Mouse (Mus musculus) embryo, embryonic 9.5 days (tissue): ENCODE data around the gene Hsd3b5.
"Not testable (repeated sequence)": the region's sequence is repeated elsewhere in the genome, so short reads cannot be mapped to it uniquely, and the experiment has no call there.

ENCODE experiments used
- DNase-seq: peaks from one replicate; pipeline ENCODE4 v3.0.0-alpha.2; 2017; ENCODE audit errors: extremely low spot score

Gene Hsd3b5

DNA sequence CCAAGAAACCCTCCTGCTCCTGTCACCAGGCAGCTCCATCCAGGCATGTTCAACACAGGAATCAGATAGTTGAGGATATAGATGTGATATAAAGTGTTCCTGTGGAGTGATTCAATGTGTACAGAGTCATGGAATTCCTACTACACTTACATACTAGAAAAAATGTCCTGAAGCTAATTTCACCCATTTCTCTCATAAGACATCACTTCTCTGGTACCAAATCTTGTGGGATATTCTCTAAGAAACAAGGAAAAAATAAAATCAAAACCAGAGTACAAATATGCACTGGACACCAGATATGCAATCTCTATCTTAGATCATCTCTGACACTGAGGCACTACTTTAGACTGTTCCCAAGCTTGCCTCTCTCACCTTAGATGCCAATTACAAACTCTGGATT, at the start of gene Hsd3b5:
Gene Hsd3b5, minus strand, starts transcription at position 101 of the 400 bp plus-strand sequence.
- DNase-seq, result no peak

DNA sequence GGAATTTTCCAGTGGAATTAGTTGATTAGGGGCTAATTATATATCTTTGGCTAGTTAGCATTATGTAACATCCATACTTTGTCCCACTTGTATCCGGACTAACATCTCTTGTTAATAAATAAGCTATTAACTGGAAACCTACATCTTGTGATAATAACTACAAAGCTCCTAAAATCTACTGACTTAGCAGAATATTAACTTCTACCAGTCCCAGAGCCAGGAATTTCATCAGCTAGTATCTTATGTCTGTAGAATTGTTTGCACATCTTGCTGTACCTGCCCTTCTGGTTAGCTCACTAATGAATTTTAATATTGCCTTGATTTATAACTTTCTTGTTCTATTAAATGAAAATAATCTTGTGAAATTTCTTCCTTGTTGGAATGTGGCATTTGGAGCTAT, 5.1 kb upstream of the Hsd3b5 start:
- no peak for DNase-seq

DNA sequence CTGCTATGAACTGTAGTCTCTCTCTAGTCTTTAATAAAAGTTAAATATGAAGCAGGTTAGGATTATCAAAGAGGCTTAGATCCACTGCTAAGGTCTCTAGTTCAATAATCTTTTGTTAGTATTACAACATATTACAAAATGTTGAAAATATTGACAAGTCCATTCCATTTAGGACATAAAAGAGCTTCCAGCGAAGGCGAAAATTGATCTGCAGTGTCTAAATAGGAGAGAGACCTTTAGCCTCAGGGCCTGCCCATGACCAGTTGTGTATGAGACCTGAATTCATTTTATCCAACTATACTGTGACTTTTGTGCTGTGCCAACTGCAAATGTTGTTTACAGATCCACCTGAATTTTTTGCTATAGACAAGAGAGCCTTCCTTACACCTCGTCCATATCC, 419 bp downstream of the Hsd3b5 start:
- no peak for DNase-seq

DNA sequence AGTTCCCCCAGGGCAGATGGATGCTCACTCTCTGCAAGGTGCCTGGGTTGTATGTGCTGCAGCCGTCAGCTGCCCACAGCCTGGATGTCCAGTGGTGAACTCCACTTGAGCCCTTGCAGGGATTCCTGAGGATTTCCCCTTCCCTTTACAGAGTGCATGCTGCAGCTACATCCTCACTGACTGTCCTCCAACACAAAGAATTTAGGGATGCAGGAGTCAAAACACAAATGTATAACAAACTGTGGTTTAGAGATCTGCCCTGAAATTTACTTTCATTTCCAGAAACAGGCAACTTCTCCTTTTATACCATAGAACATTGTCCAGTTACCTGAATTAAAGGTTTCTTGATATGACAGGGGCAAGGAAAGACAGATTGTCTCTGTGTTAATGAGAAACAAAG, 13.3 kb downstream of the Hsd3b5 start:
- DNase-seq, result not testable (repeated sequence)

DNA sequence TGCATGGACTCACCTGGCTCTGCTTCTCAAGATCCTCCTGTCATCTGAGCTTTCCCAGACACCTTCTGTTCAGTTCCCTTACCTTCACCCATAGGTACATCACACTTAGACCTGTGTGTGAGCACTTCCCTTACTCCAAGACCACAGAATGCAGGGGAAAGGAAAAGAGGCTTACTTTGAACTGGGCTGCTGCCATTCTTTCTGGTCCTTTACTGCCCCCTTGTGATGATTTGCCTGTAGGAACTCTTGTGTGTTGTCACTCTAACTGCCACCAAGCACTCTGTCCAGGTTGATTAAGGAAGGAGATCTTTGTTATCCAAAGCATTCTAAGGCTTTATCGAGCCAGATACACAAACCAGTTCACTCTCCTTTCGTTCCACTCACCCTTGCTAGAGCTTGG, 13.8 kb downstream of the Hsd3b5 start:
- not testable (repeated sequence) for DNase-seq

DNA sequence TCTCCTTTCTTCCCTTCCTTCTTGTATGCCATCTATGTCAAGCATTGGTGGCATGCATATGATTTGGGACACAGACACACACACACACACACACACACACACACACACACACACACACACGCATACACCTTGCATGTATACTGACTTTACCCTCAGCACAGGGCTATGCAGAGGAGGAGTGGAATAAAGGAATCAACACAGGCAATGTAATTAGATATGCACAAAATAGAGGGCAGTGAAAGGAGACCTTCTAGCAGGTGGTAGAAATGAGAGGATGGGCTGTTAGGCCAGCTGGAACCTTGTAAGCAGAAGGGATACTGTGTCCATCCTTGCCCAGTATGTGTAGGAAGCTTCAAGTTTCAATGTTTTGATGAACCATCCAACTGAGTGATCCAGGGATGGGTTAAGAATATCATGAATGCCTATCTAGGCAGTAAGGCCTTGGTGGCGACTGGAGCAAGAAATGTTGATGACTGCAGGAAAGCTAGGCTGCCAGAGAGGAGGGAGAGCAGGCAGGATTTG, 15.6 kb downstream of the Hsd3b5 start:
- not testable (repeated sequence) for DNase-seq

DNA sequence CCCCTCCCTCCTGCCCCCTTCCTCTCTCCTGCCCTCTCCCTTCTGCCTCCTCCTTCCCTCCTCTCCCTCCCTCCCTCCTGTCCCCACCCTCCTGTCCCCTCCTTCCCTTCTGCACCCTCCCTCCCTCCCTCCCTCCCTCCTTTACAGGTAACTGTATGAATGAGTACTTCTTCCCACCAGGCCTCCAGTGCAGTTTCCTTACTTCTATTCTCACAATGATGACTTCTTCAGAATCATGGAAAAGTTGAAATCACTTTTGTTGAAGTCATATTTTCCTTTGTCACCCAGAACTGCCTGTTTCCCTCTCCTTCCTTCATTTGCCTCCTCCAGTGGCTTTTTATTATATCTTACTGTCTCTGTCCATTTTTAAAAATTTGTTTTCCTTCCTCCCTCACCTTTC, 16.1 kb downstream of the Hsd3b5 start:
- DNase-seq, result no peak

DNA sequence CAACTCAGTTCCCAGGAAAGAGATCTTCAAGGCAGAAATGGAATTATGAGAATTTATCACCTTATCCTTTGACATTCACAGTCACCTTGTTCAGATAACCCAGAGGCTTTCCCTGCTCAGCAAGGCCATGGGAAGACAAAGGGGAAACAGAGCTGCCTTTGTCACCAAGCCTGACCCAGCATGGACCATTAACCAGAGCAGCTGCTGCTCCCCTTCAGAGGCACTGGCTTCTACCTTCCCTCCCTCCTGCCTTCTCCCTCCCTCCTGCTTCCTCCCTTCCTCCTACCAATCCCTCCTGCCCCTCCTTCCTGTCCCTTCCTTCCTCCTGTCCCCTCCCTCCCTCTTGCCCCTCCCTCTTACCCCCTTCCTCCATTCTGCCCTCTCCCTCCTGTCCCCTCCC, 16.5 kb downstream of the Hsd3b5 start:
- not testable (repeated sequence) for DNase-seq

DNA sequence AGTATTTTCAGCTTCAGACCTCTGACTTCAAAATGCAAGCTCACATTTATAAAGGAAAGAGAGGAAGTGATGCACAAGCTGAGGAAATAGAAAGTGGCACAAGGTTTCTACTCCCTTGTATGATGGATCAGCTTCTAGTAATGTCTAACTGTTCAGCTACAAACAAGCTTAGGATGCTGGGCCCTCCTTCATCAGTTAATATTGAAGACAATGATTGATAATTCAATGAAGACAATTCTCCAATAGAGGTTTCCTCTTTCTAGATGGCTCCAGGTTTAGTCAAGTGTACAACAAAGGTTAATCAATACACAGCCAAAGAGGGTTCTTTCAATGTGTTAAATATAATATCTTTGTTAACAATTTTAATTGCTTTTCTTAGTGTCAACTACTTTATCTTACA, 41.3 kb downstream of the Hsd3b5 start, which contains the start of gene Gm10681:
Gene Gm10681, minus strand, starts transcription at position 101 of the 400 bp plus-strand sequence.
- no peak for DNase-seq

DNA sequence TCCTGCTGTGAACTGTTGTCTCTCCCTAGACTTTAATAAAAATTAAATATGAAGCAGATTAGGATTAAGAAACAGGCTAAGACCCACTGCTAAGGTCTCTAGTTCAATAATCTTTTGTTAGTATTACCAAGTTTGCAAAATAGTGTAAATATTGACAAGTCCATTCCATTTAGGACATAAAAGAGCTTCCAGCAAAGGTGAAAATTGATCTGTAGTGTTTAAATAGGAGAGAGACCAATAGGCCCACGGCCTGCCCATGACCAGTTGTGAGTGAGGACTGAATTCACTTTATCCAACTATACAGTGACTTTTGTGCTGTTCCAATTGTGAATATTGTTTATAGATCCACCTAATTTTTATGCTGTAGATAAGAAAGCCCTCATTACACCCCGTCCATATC, 42.3 kb downstream of the Hsd3b5 start:
- no peak for DNase-seq

DNA sequence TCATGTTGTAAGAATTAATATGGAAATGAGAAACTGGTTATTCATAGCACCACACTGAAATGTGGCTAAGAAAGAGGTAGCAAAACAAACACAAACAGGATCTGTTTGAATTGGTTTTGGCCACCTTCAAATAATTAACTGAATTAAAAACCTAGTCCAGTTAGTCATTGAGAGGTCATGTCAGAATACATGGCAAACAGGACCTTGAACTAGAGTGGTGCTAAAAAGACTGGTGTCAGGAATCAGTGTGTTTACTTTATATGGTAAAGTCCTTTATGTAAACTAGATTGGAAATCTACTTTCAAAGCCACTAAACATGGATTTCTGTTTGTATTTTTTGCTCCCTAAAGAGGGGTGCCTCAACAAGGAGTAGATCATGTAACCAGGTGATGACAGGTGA, 47.4 kb downstream of the Hsd3b5 start:
- DNase-seq, result not testable (repeated sequence)

DNA sequence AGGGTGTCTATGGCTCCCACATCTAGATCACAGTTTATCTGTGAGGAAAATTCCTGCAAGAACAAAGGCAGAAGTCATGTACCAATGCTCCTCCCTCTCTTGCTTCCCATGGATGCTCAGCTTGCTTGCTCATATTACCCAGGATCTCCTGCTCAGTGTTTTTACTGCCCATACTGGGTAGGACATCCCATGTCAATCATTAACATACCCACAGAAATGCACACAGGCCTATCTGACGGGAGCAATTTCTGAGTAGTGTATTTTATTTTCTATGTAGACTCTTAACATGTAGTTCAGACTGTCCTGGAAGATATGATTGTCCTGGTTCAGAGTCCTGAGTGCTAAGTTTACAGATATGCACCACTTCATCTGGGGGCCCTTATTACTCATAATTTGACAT, 47.9 kb downstream of the Hsd3b5 start:
- DNase-seq, result not testable (repeated sequence)

DNA sequence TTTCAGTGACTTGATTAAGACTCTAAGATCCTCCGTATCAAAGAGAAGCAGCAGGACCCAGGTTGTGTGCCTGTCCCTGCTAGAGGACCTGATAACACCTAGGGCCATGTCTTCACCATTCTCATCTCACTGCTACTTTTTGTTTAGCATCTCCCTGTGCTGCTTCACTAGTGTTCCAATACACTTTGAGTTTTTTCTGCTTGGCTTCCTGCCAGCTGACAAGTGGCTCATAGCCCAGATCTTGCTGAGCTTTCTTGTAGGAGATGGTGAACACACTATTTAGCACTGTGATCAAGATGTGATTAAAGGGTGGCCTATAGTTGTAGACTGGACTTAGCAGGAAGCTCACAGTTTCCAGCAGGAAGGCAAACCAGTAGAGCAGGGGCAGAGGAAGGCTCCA, 49.0 kb downstream of the Hsd3b5 start:
- DNase-seq, result not testable (repeated sequence)
